ENCODE assay signal across 31 mouse cellular contexts in the genomic region with DNA sequence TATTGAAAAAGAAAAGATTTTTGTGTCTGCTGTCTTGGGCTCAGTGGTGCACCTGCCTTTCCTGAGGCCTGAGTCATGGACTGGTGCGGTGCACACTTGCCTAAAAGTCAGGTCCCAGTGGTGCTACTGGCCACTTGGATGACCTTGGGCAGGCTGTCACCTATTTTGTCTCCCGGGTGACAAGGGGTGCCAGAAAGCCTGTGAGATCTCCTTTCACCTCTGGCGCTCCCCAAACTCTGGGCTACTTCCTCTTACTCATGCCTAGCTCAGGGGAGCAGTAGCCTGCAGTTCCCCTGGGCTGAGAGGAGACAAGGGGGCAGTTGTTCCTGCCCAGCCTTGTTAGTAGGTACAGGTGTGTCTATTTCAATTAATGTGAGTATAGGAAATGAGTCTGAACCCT. TPM values are rescaled to one million over a fixed set of nuclear protein-coding genes. Genes with fewer than 3 reads are reported as not detected.
DNase-seq lines count a peak whose midpoint lies in the region; ATAC-seq and TF ChIP-seq lines count a peak whose summit lies in the region.
"Had no signal": no experiment of that assay in that cellular context is flagged by ENCODE, and none has a peak within 500 bp of the region (broad histone marks: within the 10 kb centered on the region; RNA-seq: fewer than 3 reads in every experiment).

No protein-coding gene starts in this region.

- H3K4me2 ChIP-seq in forebrain, embryonic 15.5 days (replicated peaks): no peak overlapping the region
- H3K4me2 ChIP-seq: embryonic facial prominence, embryonic 15.5 days; heart, embryonic 15.5 days; limb, embryonic 13.5 days; liver, embryonic 12.5 days; lung, embryonic 14.5 days; midbrain, embryonic 11.5 days had no signal

- no peak for TF ChIP-seq CTCF in layer of hippocampus, adult 2 months (conservative IDR thresholded peaks at IDR 0.05)
- no peak for TF ChIP-seq CTCF in MEL (IDR thresholded peaks at IDR 0.05 in 2 of 3, conservative IDR thresholded peaks at IDR 0.05 in 1 of 3; ENCODE audit: control insufficient read depth in 1 of 3, insufficient read depth in 1 of 3, low read depth in 2 of 3, low read length in 3 of 3, poor library complexity in 1 of 3, severe bottlenecking in 1 of 3)

- TF ChIP-seq EP300 in MEL (IDR thresholded peaks at IDR 0.05; ENCODE audit: low read depth in 1 of 2, low read length in 2 of 2): no peak

- H3K9me3 ChIP-seq in forebrain, embryonic 10.5 days: no peaks in the 10 kb centered on the region
- H3K9me3 ChIP-seq in forebrain, embryonic 15.5 days: no peaks in the 10 kb centered on the region
- H3K9me3 ChIP-seq in MEL (replicated peaks; ENCODE audit: insufficient read depth, low read length): no peaks in the 10 kb centered on the region
- no peaks in the 10 kb centered on the region for H3K9me3 ChIP-seq in limb, embryonic 10.5 days (replicated peaks)
- H3K9me3 ChIP-seq: embryonic facial prominence, embryonic 15.5 days; G1E; heart, embryonic 15.5 days; limb, embryonic 13.5 days; liver, embryonic 12.5 days had no signal

- DNase-seq in forebrain, embryonic 10.5 days (ENCODE audit: extremely low spot score, low spot score): no peak
- DNase-seq in layer of hippocampus, adult 2 months (ENCODE audit: low spot score in 2 of 2): no peak
- DNase-seq in layer of hippocampus, adult 18-20 months (ENCODE audit: low spot score in 2 of 2): no peak
- peak; percentile 66 for DNase-seq in MEL (ENCODE audit: low read depth, low spot score)
- DNase-seq in limb, embryonic 10.5 days (ENCODE audit: low spot score): no peak
- no peak for DNase-seq in kidney, postnatal 14 days
- DNase-seq in cerebellum, postnatal 10 days: no peak
- DNase-seq: adrenal gland, adult 8-10 months; cerebellum, adult 2 months; cerebellum, postnatal 36 days; heart, postnatal 36 days; kidney, adult 18-20 months; lung, embryonic 14.5 days; lung, postnatal 4 days; right cerebral cortex, postnatal 25 days; thymus, postnatal 25 days had no signal

- 54% methylated on average over 3 of the region's 3 CpGs for WGBS in forebrain, embryonic 10.5 days
- WGBS in forebrain, embryonic 15.5 days: 62% methylated on average over 3 of the region's 3 CpGs
- WGBS in limb, embryonic 10.5 days: 66% methylated on average over 3 of the region's 3 CpGs

- no peak for TF ChIP-seq RAD21 in MEL (IDR thresholded peaks at IDR 0.05; ENCODE audit: low read depth, low read length)

- H3K4me3 ChIP-seq in forebrain, embryonic 10.5 days: no peak overlapping the region
- H3K4me3 ChIP-seq in forebrain, embryonic 15.5 days: no peak overlapping the region
- H3K4me3 ChIP-seq in layer of hippocampus, adult 2 months: no peak overlapping the region; the same call in 1 of the 2 replicates
- no peak overlapping the region for H3K4me3 ChIP-seq in MEL (ENCODE audit: control insufficient read depth in 1 of 2, insufficient read depth in 1 of 2, low read depth in 2 of 2, low read length in 2 of 2)
- no peak overlapping the region for H3K4me3 ChIP-seq in limb, embryonic 10.5 days
- H3K4me3 ChIP-seq: embryonic facial prominence, embryonic 15.5 days; heart, embryonic 15.5 days; limb, embryonic 13.5 days; liver, embryonic 12.5 days had no signal

- H3K27ac ChIP-seq in forebrain, embryonic 10.5 days: peak overlapping the region; percentile 40; the same call in 1 of the 2 replicates
- no peak overlapping the region for H3K27ac ChIP-seq in forebrain, embryonic 15.5 days (replicated peaks)
- H3K27ac ChIP-seq in layer of hippocampus, adult 2 months: peak overlapping the region; percentile 93
- H3K27ac ChIP-seq in MEL (ENCODE audit: control insufficient read depth, low read depth, low read length): no peak overlapping the region
- H3K27ac ChIP-seq in limb, embryonic 10.5 days: peak overlapping the region; percentile 82
- H3K27ac ChIP-seq: embryonic facial prominence, embryonic 15.5 days; heart, embryonic 15.5 days; liver, embryonic 12.5 days had no signal

- no peaks in the 10 kb centered on the region for H3K79me2 ChIP-seq in MEL (ENCODE audit: control insufficient read depth, insufficient read depth, low read length, poor library complexity)

- no peak for ATAC-seq in forebrain, embryonic 15.5 days (replicated peaks)
- ATAC-seq: forebrain, embryonic 16.5 days; inflammation-experienced regulatory T-cells, adult 6 months; liver, embryonic 12.5 days had no signal

- no peak overlapping the region for H3K9ac ChIP-seq in forebrain, embryonic 15.5 days (replicated peaks)
- peak overlapping the region; percentile 26; the same call in 1 of the 2 replicates for H3K9ac ChIP-seq in MEL (ENCODE audit: control insufficient read depth, low read depth, low read length, poor library complexity, severe bottlenecking)
- H3K9ac ChIP-seq: embryonic facial prominence, embryonic 15.5 days; heart, embryonic 15.5 days; limb, embryonic 13.5 days; liver, embryonic 12.5 days; lung, embryonic 14.5 days had no signal

- peaks cover 44% of the 10 kb centered on the region for H3K27me3 ChIP-seq in forebrain, embryonic 10.5 days (ENCODE audit: poor library complexity, severe bottlenecking)
- no peaks in the 10 kb centered on the region for H3K27me3 ChIP-seq in forebrain, embryonic 15.5 days
- peaks cover 2 to 3% of the 10 kb centered on the region in 2 experiments; a peak in 1 of 4 replicates for H3K27me3 ChIP-seq in MEL (ENCODE audit: control insufficient read depth in 1 of 2, insufficient read depth in 2 of 2, low read length in 2 of 2)
- H3K27me3 ChIP-seq in limb, embryonic 10.5 days (ENCODE audit: low read depth, poor library complexity, severe bottlenecking): peaks cover 11% of the 10 kb centered on the region; the same call in 1 of the 2 replicates
- H3K27me3 ChIP-seq: embryonic facial prominence, embryonic 15.5 days; heart, embryonic 15.5 days; limb, embryonic 13.5 days had no signal

- TF ChIP-seq POLR2A in MEL (IDR thresholded peaks at IDR 0.05; ENCODE audit: control insufficient read depth in 1 of 2, insufficient read depth in 1 of 2, low read depth in 1 of 2, low read length in 2 of 2, poor library complexity in 1 of 2): no peak

- peaks cover 72% of the 10 kb centered on the region for H3K4me1 ChIP-seq in forebrain, embryonic 10.5 days
- peaks cover 10% of the 10 kb centered on the region; the same call in 1 of the 2 replicates for H3K4me1 ChIP-seq in forebrain, embryonic 15.5 days
- H3K4me1 ChIP-seq in MEL (ENCODE audit: control insufficient read depth in 1 of 2, insufficient read depth in 2 of 2, low read length in 2 of 2): peaks cover 9 to 41% of the 10 kb centered on the region in 2 experiments
- H3K4me1 ChIP-seq in limb, embryonic 10.5 days: peaks cover 82% of the 10 kb centered on the region

- no peaks in the 10 kb centered on the region for H3K36me3 ChIP-seq in forebrain, embryonic 10.5 days (replicated peaks)
- H3K36me3 ChIP-seq in forebrain, embryonic 15.5 days: no peaks in the 10 kb centered on the region
- peaks cover 0 to 35% of the 10 kb centered on the region in 2 experiments; a peak in 2 of 4 replicates for H3K36me3 ChIP-seq in MEL (ENCODE audit: control insufficient read depth in 1 of 2, insufficient read depth in 2 of 2, low read length in 2 of 2)
- no peaks in the 10 kb centered on the region for H3K36me3 ChIP-seq in limb, embryonic 10.5 days
- H3K36me3 ChIP-seq: embryonic facial prominence, embryonic 15.5 days; G1E; heart, embryonic 15.5 days; limb, embryonic 13.5 days; liver, embryonic 12.5 days had no signal

RNA-seq across cellular contexts. Expression of a gene that starts 4.4 kb away (rescaled TPM):
- polyA plus RNA-seq in forebrain, embryonic 10.5 days (2016; fragmentation: Nextera tagmentation; extraction: Ambion mirVana): 0.86 and 2.0 TPM in 2 replicates
- polyA plus RNA-seq in forebrain, embryonic 15.5 days (2015; fragmentation: Nextera tagmentation; extraction: Ambion mirVana): 32.2 and 33.1 TPM in 2 replicates
- 100 to 1,000 TPM; 585 to 600 TPM for total RNA-seq in layer of hippocampus, adult 2 months (2021)
- 100 to 1,000 TPM; 555 to 598 TPM for total RNA-seq in layer of hippocampus, adult 18-20 months (2021)
- total RNA-seq in MEL (2012; rRNA removed): 0.10 TPM in 1 of 2 replicates, not detected in the other
- under 1 TPM in 1 of 2 experiments, not detected in 1; 0.04 TPM for polyA plus RNA-seq in MEL (2012; ENCODE audit: insufficient read depth in 1 of 2, insufficient read length in 2 of 2, low read depth in 1 of 2, low replicate concordance in 2 of 2, missing spikeins in 1 of 2)
- 0.62 and 3.2 TPM in 2 replicates for polyA plus RNA-seq in limb, embryonic 10.5 days (2016; fragmentation: Nextera tagmentation; extraction: Ambion mirVana)
- polyA plus RNA-seq: G1E had no signal

RNA-seq across cellular contexts. Expression of a gene that starts 26.8 kb away (rescaled TPM):
- polyA plus RNA-seq in forebrain, embryonic 10.5 days (2016; fragmentation: Nextera tagmentation; extraction: Ambion mirVana): 0.17 and 0.43 TPM in 2 replicates
- polyA plus RNA-seq in forebrain, embryonic 15.5 days (2015; fragmentation: Nextera tagmentation; extraction: Ambion mirVana): 3.4 and 3.5 TPM in 2 replicates
- total RNA-seq in layer of hippocampus, adult 2 months (2021): 10 to 100 TPM; 67.2 to 69.2 TPM
- 10 to 100 TPM; 70.6 to 75.4 TPM for total RNA-seq in layer of hippocampus, adult 18-20 months (2021)
- not detected in 2 replicates for total RNA-seq in MEL (2012; rRNA removed)
- polyA plus RNA-seq in MEL (2012; ENCODE audit: insufficient read depth in 1 of 2, insufficient read length in 2 of 2, low read depth in 1 of 2, low replicate concordance in 2 of 2, missing spikeins in 1 of 2): under 1 TPM in 1 of 2 experiments, not detected in 1; 0.08 TPM
- polyA plus RNA-seq in limb, embryonic 10.5 days (2016; fragmentation: Nextera tagmentation; extraction: Ambion mirVana): 0.10 TPM in 1 of 2 replicates, not detected in the other
- total RNA-seq: G1E; gastrocnemius, postnatal 4 days; heart, postnatal 36 days had no signal
- polyA plus RNA-seq: G1E; heart, embryonic 15.5 days; inflammation-experienced regulatory T-cells, adult 6 months; kidney, embryonic 16.5 days; liver, embryonic 12.5 days; stomach, embryonic 14.5 days had no signal

RNA-seq across cellular contexts. Expression of a gene that starts 38.7 kb away (rescaled TPM):
- 0.46 and 0.47 TPM in 2 replicates for polyA plus RNA-seq in forebrain, embryonic 10.5 days (2016; fragmentation: Nextera tagmentation; extraction: Ambion mirVana)
- polyA plus RNA-seq in forebrain, embryonic 15.5 days (2015; fragmentation: Nextera tagmentation; extraction: Ambion mirVana): 1.7 and 1.9 TPM in 2 replicates
- 10 to 100 TPM; 83.2 to 91.6 TPM for total RNA-seq in layer of hippocampus, adult 2 months (2021)
- 10 to 100 TPM; 82.6 to 88.4 TPM for total RNA-seq in layer of hippocampus, adult 18-20 months (2021)
- 0.03 and 0.04 TPM in 2 replicates for total RNA-seq in MEL (2012; rRNA removed)
- under 1 TPM in 1 of 2 experiments, not detected in 1; 0.72 TPM for polyA plus RNA-seq in MEL (2012; ENCODE audit: insufficient read depth in 1 of 2, insufficient read length in 2 of 2, low read depth in 1 of 2, low replicate concordance in 2 of 2, missing spikeins in 1 of 2)
- polyA plus RNA-seq in limb, embryonic 10.5 days (2016; fragmentation: Nextera tagmentation; extraction: Ambion mirVana): 0.05 TPM in 2 replicates
- polyA plus RNA-seq: G1E had no signal

RNA-seq across cellular contexts. Expression of a gene that starts 40.9 kb away (rescaled TPM):
- 53.0 and 55.4 TPM in 2 replicates for polyA plus RNA-seq in forebrain, embryonic 10.5 days (2016; fragmentation: Nextera tagmentation; extraction: Ambion mirVana)
- polyA plus RNA-seq in forebrain, embryonic 15.5 days (2015; fragmentation: Nextera tagmentation; extraction: Ambion mirVana): 137 and 162 TPM in 2 replicates
- 100 to 1,000 TPM; 255 to 257 TPM for total RNA-seq in layer of hippocampus, adult 2 months (2021)
- total RNA-seq in layer of hippocampus, adult 18-20 months (2021): 100 to 1,000 TPM; 262 to 286 TPM
- total RNA-seq in MEL (2012; rRNA removed): 65.2 and 88.0 TPM in 2 replicates
- 10 to 100 TPM in 1 of 2 experiments, not detected in 1; 97.2 TPM for polyA plus RNA-seq in MEL (2012; ENCODE audit: insufficient read depth in 1 of 2, insufficient read length in 2 of 2, low read depth in 1 of 2, low replicate concordance in 2 of 2, missing spikeins in 1 of 2)
- polyA plus RNA-seq in limb, embryonic 10.5 days (2016; fragmentation: Nextera tagmentation; extraction: Ambion mirVana): 30.0 and 40.8 TPM in 2 replicates

RNA-seq across cellular contexts. Expression of a gene that starts 44.1 kb away (rescaled TPM):
- polyA plus RNA-seq in forebrain, embryonic 10.5 days (2016; fragmentation: Nextera tagmentation; extraction: Ambion mirVana): not detected in 2 replicates
- polyA plus RNA-seq in forebrain, embryonic 15.5 days (2015; fragmentation: Nextera tagmentation; extraction: Ambion mirVana): 0.09 and 0.10 TPM in 2 replicates
- total RNA-seq in layer of hippocampus, adult 2 months (2021): not detected
- not detected for total RNA-seq in layer of hippocampus, adult 18-20 months (2021)
- total RNA-seq in MEL (2012; rRNA removed): not detected in 2 replicates
- not detected for polyA plus RNA-seq in MEL (2012; ENCODE audit: insufficient read depth in 1 of 2, insufficient read length in 2 of 2, low read depth in 1 of 2, low replicate concordance in 2 of 2, missing spikeins in 1 of 2)
- not detected in 2 replicates for polyA plus RNA-seq in limb, embryonic 10.5 days (2016; fragmentation: Nextera tagmentation; extraction: Ambion mirVana)
- total RNA-seq: heart, postnatal 36 days; layer of hippocampus, postnatal 25 days; left cerebral cortex, postnatal 14 days had no signal
- polyA plus RNA-seq: cerebellum, adult 2 months; embryonic facial prominence, embryonic 15.5 days; forebrain, embryonic 16.5 days; G1E; inflammation-experienced regulatory T-cells, adult 6 months; kidney, embryonic 16.5 days; limb, embryonic 13.5 days; liver, embryonic 12.5 days; lung, embryonic 14.5 days; midbrain, embryonic 11.5 days; spleen, adult 2 months; stomach, embryonic 14.5 days had no signal

Comparison
In these comparisons a context has a peak if more than half of its experiments do, and no peak if none do; other contexts are left out.
1. H3K27ac ChIP-seq: peak in forebrain, embryonic 10.5 days (single experiment), layer of hippocampus, adult 2 months (single experiment) and limb, embryonic 10.5 days (single experiment); none in forebrain, embryonic 15.5 days (single experiment) and MEL (single experiment).